8 mouse cellular contexts compared by ENCODE assay signal in the genomic region with DNA sequence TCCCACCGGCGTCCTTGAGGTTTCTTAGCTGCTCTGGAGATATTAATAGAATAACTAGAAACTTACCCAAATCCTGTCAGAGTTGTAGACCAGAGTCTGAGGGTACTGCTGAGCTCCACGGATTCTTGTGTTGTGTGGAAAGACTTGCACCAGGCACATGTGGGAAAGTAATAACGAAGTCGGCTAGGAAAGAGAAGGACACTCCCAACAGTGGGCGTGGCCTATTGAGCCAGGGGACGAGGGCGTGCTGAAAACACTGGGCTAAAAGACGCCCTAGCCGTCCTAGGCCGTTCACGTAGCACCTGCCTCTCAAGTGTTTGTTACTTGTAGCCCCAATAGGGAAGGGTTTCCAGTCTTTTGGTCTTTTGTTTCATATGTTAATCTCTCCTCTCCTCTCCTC. TPM values are rescaled to one million over a fixed set of nuclear protein-coding genes. Genes with fewer than 3 reads are reported as not detected.
A peak's percentile ranks its signal among the peaks of the same experiment; 100 is the strongest.
DNase-seq lines count a peak whose midpoint lies in the region; ATAC-seq and TF ChIP-seq lines count a peak whose summit lies in the region.

Gene Adipor2 (minus strand): TSS at position 351 of the 400 bp plus-strand sequence.

- H3K4me2 ChIP-seq in liver, postnatal 0 days (ENCODE audit: low read depth, low read length) = peak within 1 kb of the TSS; percentile 71
- H3K4me2 ChIP-seq in neural tube, embryonic 13.5 days = peak within 1 kb of the TSS; percentile 39

- peaks cover 33% of the 10 kb centered on the region for H3K4me1 ChIP-seq in forebrain, embryonic 10.5 days
- H3K4me1 ChIP-seq in liver, postnatal 0 days (ENCODE audit: insufficient read depth) = peaks cover 31% of the 10 kb centered on the region
- peaks cover 11% of the 10 kb centered on the region; the same call in 1 of the 2 replicates for H3K4me1 ChIP-seq in neural tube, embryonic 13.5 days (replicated peaks)

- H3K4me3 ChIP-seq in forebrain, embryonic 10.5 days = peak within 1 kb of the TSS; percentile 31
- peak within 1 kb of the TSS; percentile 48 for H3K4me3 ChIP-seq in liver, postnatal 0 days (ENCODE audit: low read depth, low read length)
- H3K4me3 ChIP-seq in neural tube, embryonic 13.5 days = no peak within 1 kb of the TSS

- H3K27ac ChIP-seq in forebrain, embryonic 10.5 days = peak within 1 kb of the TSS; percentile 87
- peak within 1 kb of the TSS; percentile 37 for H3K27ac ChIP-seq in liver, postnatal 0 days (ENCODE audit: low read depth)
- no peak within 1 kb of the TSS for H3K27ac ChIP-seq in neural tube, embryonic 13.5 days (replicated peaks)

- DNase-seq in A20 (ENCODE audit: low read depth, low spot score) = peak; percentile 62
- DNase-seq in adrenal gland, postnatal 10 days = peak; percentile 86
- peak; percentile 56 for DNase-seq in forebrain, embryonic 10.5 days (ENCODE audit: extremely low spot score, low spot score)
- peak; percentile 63 to 73 for DNase-seq in heart, postnatal 10 days
- DNase-seq in large intestine, adult 2 months (ENCODE audit: low read depth, low spot score) = peak; percentile 78
- DNase-seq in liver, postnatal 0 days = peak; percentile 86
- peak; percentile 40 to 69 for DNase-seq in urinary bladder, postnatal 4 days (ENCODE audit: low spot score in 2 of 2)

- WGBS in forebrain, embryonic 10.5 days = 7% methylated on average over 12 of the region's 12 CpGs
- 7% methylated on average over 12 of the region's 12 CpGs for WGBS in large intestine, adult 2 months
- WGBS in liver, postnatal 0 days (ENCODE audit: insufficient replicate concordance) = 4% methylated on average over 12 of the region's 12 CpGs
- WGBS in neural tube, embryonic 13.5 days = 5% methylated on average over 12 of the region's 12 CpGs

- H3K27me3 ChIP-seq in forebrain, embryonic 10.5 days (ENCODE audit: poor library complexity, severe bottlenecking) = no peaks in the 10 kb centered on the region
- no peaks in the 10 kb centered on the region for H3K27me3 ChIP-seq in liver, postnatal 0 days (ENCODE audit: insufficient read depth, low read length)
- no peaks in the 10 kb centered on the region for H3K27me3 ChIP-seq in neural tube, embryonic 13.5 days

- H3K9ac ChIP-seq in liver, postnatal 0 days (replicated peaks) = peak within 1 kb of the TSS; percentile 55
- peak within 1 kb of the TSS; percentile 31; the same call in 1 of the 2 replicates for H3K9ac ChIP-seq in neural tube, embryonic 13.5 days

- ATAC-seq in liver, postnatal 0 days = peak; percentile 71
- no peak for ATAC-seq in neural tube, embryonic 13.5 days (ENCODE audit: low read depth)

- intact Hi-C loops in heart, postnatal 10 days (cut with DNase I) = no loop called here

- H3K9me3 ChIP-seq in forebrain, embryonic 10.5 days = no peaks in the 10 kb centered on the region
- no peaks in the 10 kb centered on the region for H3K9me3 ChIP-seq in liver, postnatal 0 days (ENCODE audit: low read length)
- H3K9me3 ChIP-seq in neural tube, embryonic 13.5 days = no peaks in the 10 kb centered on the region

- no peak for TF ChIP-seq CTCF in liver, postnatal 0 days (IDR thresholded peaks at IDR 0.05; ENCODE audit: low read depth)

- no peak for TF ChIP-seq EP300 in liver, postnatal 0 days (IDR thresholded peaks at IDR 0.05; ENCODE audit: low read depth)

- H3K36me3 ChIP-seq in forebrain, embryonic 10.5 days (replicated peaks) = no peaks in the 10 kb centered on the region
- 0 out of 2 replicates have a peak, but pooled peaks cover 2% of the 10 kb centered on the region for H3K36me3 ChIP-seq in liver, postnatal 0 days (replicated peaks; ENCODE audit: insufficient read depth, low read length)
- H3K36me3 ChIP-seq in neural tube, embryonic 13.5 days = no peaks in the 10 kb centered on the region

RNA-seq across cellular contexts. Expression of gene Adipor2, which starts in this region (rescaled TPM):
- total RNA-seq in adrenal gland, postnatal 10 days (2021) = 100 to 1,000 TPM; 204 to 214 TPM
- polyA plus RNA-seq in forebrain, embryonic 10.5 days (2016; fragmentation: Nextera tagmentation; extraction: Ambion mirVana) = 37.1 and 38.8 TPM in 2 replicates
- 10 to 100 TPM; 59.0 to 61.0 TPM for total RNA-seq in heart, postnatal 10 days (2021)
- polyA plus RNA-seq in large intestine, adult 2 months (2012; rRNA removed) = 75.8 and 127 TPM in 2 replicates
- 53.9 and 58.6 TPM in 2 replicates for polyA plus RNA-seq in liver, postnatal 0 days (2015; fragmentation: Nextera tagmentation; extraction: Ambion mirVana)
- polyA plus RNA-seq in neural tube, embryonic 13.5 days (2015; fragmentation: Nextera tagmentation; extraction: Ambion mirVana) = 33.4 and 39.2 TPM in 2 replicates
